Mouse (Mus musculus) CD4-positive helper T cell, adult 2 months (primary cell): ENCODE results near the gene Slc7a9.

Experiments used
- DNase-seq: peaks from one replicate; pipeline ENCODE4 v3.0.0-alpha.2; 2012; ENCODE audit warnings: low read depth, missing footprints, low spot score

Gene Slc7a9

GRCm38 (mm10) chr7:35447996-35448846 lies at the start of gene Slc7a9:
Gene Slc7a9 (plus strand): TSS chr7:35448796.
- DNase-seq, result no peak

- no peak for DNase-seq
These were observed 47.4 kb upstream of the Slc7a9 start for GRCm38 (mm10) chr7:35401169-35401568.

- no peak for DNase-seq
These were observed 33.4 kb upstream of the Slc7a9 start for GRCm38 (mm10) chr7:35415226-35415625.

GRCm38 (mm10) chr7:35415801-35416653 lies 32.6 kb upstream of the Slc7a9 start:
- DNase-seq, result no peak

- DNase-seq, result no peak
These were observed 32.0 kb upstream of the Slc7a9 start for GRCm38 (mm10) chr7:35416654-35416948.

GRCm38 (mm10) chr7:35423071-35423470 lies 25.5 kb upstream of the Slc7a9 start:
- DNase-seq, result no peak

- no peak for DNase-seq
These were observed 20.4 kb upstream of the Slc7a9 start for GRCm38 (mm10) chr7:35428146-35428545.

GRCm38 (mm10) chr7:35435266-35435665 lies 13.3 kb upstream of the Slc7a9 start:
- DNase-seq, result no peak

GRCm38 (mm10) chr7:35447501-35447900 lies 1.1 kb upstream of the Slc7a9 start:
- no peak for DNase-seq

- no peak for DNase-seq
These were observed 271 bp downstream of the Slc7a9 start for GRCm38 (mm10) chr7:35448867-35449266.

GRCm38 (mm10) chr7:35456091-35456814 lies 7.7 kb downstream of the Slc7a9 start:
- no peak for DNase-seq

GRCm38 (mm10) chr7:35460971-35461370 lies 12.4 kb downstream of the Slc7a9 start:
- DNase-seq, result no peak

- DNase-seq, result no peak
These were observed 16.4 kb downstream of the Slc7a9 start for GRCm38 (mm10) chr7:35465027-35465426.

GRCm38 (mm10) chr7:35467856-35468255 lies 19.3 kb downstream of the Slc7a9 start:
- no peak for DNase-seq

GRCm38 (mm10) chr7:35470794-35471193 lies 22.2 kb downstream of the Slc7a9 start:
- no peak for DNase-seq

GRCm38 (mm10) chr7:35476457-35476856 lies 27.9 kb downstream of the Slc7a9 start:
- no peak for DNase-seq

- no peak for DNase-seq
These were observed 36.5 kb downstream of the Slc7a9 start for GRCm38 (mm10) chr7:35485126-35485525.

GRCm38 (mm10) chr7:35486553-35486952 lies 38.0 kb downstream of the Slc7a9 start:
- no peak for DNase-seq

GRCm38 (mm10) chr7:35490186-35490585 lies 41.6 kb downstream of the Slc7a9 start:
- DNase-seq, result no peak

- DNase-seq, result no peak
These were observed 42.4 kb downstream of the Slc7a9 start for GRCm38 (mm10) chr7:35491005-35491404.

- DNase-seq, result no peak
These were observed 48.9 kb downstream of the Slc7a9 start for GRCm38 (mm10) chr7:35497516-35497915.

GRCm38 (mm10) chr7:35501995-35502394 lies 53.4 kb downstream of the Slc7a9 start:
- no peak for DNase-seq
